ENCODE assay signal across 30 mouse cellular contexts in the genomic region with DNA sequence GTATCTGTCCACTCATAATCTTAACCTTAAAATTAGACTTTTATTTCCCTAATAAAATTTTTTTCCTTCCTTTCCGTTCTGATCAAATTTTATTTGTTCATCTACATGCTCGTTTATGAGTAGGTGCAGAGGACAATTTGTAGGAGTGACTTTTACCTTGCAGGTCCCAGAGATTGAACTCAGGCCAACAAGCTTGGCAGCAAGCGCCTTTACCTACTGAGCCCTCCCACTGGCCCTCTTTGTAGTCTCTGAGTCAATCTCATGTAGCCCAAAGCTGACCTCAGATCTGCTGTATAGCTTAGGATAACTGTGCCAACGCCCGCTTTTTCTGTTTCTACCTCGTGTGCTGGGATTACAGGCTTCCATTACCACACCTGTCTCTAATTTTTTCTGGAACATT. TPM values are rescaled to one million over a fixed set of nuclear protein-coding genes. Genes with fewer than 3 reads are reported as not detected.
DNase-seq lines count a peak whose midpoint lies in the region; ATAC-seq and TF ChIP-seq lines count a peak whose summit lies in the region.
"Had no signal": no experiment of that assay in that cellular context is flagged by ENCODE, and none has a peak within 500 bp of the region (broad histone marks: within the 10 kb centered on the region; RNA-seq: fewer than 3 reads in every experiment).

No protein-coding gene starts in this region.

- no peak for TF ChIP-seq EP300 in heart, adult 2 months (IDR thresholded peaks at IDR 0.05; ENCODE audit: insufficient read depth, low read depth, low read length)

- H3K27me3 ChIP-seq in heart, adult 2 months (ENCODE audit: control insufficient read depth, insufficient read depth, low read length): no peaks in the 10 kb centered on the region
- H3K27me3 ChIP-seq: hindbrain, embryonic 13.5 days; Patski had no signal

- H3K36me3 ChIP-seq in heart, adult 2 months (ENCODE audit: control insufficient read depth, insufficient read depth, low read length): no peaks in the 10 kb centered on the region
- H3K36me3 ChIP-seq: hindbrain, embryonic 13.5 days had no signal

- no peak for TF ChIP-seq POLR2A in heart, adult 2 months (IDR thresholded peaks at IDR 0.05; ENCODE audit: insufficient read depth, low read depth, low read length)

- ATAC-seq in cerebellum, adult (ENCODE audit: insufficient number of reproducible peaks, low FRiP score, low TSS enrichment): no peak
- ATAC-seq: forebrain, embryonic 14.5 days; Patski had no signal

- intact Hi-C loops in heart, adult 2 months (cut with DNase I): loop anchor here (10.0 kb wide), 1 partner anchor 287 kb away; the partner anchor contains the start of gene Pik3cb

- DNase-seq in cerebellum, adult 11-12 months: peak; percentile 58
- peak; percentile 9 for DNase-seq in ES-CJ7 (ENCODE audit: low read depth, low spot score)
- DNase-seq in cerebellum, adult 8-10 months: peak; percentile 48
- DNase-seq in cerebellum, postnatal 25 days: peak; percentile 67 to 76
- DNase-seq in yolk sac, embryonic 10.5 days (ENCODE audit: low spot score): no peak
- DNase-seq in heart, adult 2 months: no peak
- DNase-seq: adrenal gland, postnatal 14 days; gastrocnemius, postnatal 25 days; heart, postnatal 36 days; kidney, adult 11 months; kidney, postnatal 14 days; lung, adult 2 months; lung, postnatal 10 days; midbrain, embryonic 14.5 days; spleen, adult 18-20 months; thymus, postnatal 14 days had no signal

- no peak overlapping the region for H3K27ac ChIP-seq in heart, adult 2 months
- H3K27ac ChIP-seq: hindbrain, embryonic 13.5 days; liver, embryonic 14.5 days; macrophage had no signal

- TF ChIP-seq CTCF in heart, adult 2 months (IDR thresholded peaks at IDR 0.05): no peak

- H3K4me3 ChIP-seq in heart, adult 2 months: no peak overlapping the region
- H3K4me3 ChIP-seq: hindbrain, embryonic 13.5 days had no signal

- 82% methylated on average over 6 of the region's 6 CpGs for WGBS in heart, adult 2 months

- H3K79me2 ChIP-seq in heart, adult 2 months (replicated peaks; ENCODE audit: control insufficient read depth, insufficient read depth, low read length): no peaks in the 10 kb centered on the region

- H3K9ac ChIP-seq in heart, adult 2 months (ENCODE audit: low read depth, low read length): no peak overlapping the region
- H3K9ac ChIP-seq: hindbrain, embryonic 13.5 days; liver, embryonic 14.5 days had no signal

- peaks cover 4% of the 10 kb centered on the region for H3K4me1 ChIP-seq in heart, adult 2 months (ENCODE audit: control insufficient read depth, insufficient read depth, low read length)

RNA-seq across cellular contexts. Expression of gene Mras, which starts 5.2 kb away (rescaled TPM):
- 1 to 10 TPM; 5.1 to 6.6 TPM for total RNA-seq in heart, adult 2 months (2021)
- polyA plus RNA-seq in heart, adult 2 months (2012; rRNA removed): 4.7 and 6.4 TPM in 2 replicates
- total RNA-seq: MEL; monocyte, adult 5-6 weeks had no signal

RNA-seq across cellular contexts. Expression of gene Nme9, which starts 19.3 kb away (rescaled TPM):
- not detected for total RNA-seq in heart, adult 2 months (2021)
- polyA plus RNA-seq in heart, adult 2 months (2012; rRNA removed): 1.7 TPM in 1 of 2 replicates, not detected in the other
- total RNA-seq: adrenal gland, postnatal 14 days; gastrocnemius, adult 18-20 months; gastrocnemius, postnatal 25 days; heart, postnatal 36 days; left cerebral cortex, postnatal 36 days; monocyte, adult 5-6 weeks had no signal
- polyA plus RNA-seq: embryonic facial prominence, embryonic 11.5 days; kidney, embryonic 14.5 days; limb, embryonic 14.5 days; macrophage; midbrain, embryonic 14.5 days; neural tube, embryonic 14.5 days; Patski had no signal

Comparison
In these comparisons a context has a peak if more than half of its experiments do, and no peak if none do; other contexts are left out.
1. DNase-seq: peak in cerebellum, adult 11-12 months (single experiment), ES-CJ7 (single experiment), cerebellum, adult 8-10 months (single experiment) and cerebellum, postnatal 25 days (2 of 2); none in yolk sac, embryonic 10.5 days (single experiment) and heart, adult 2 months (0 of 2).